Mouse (Mus musculus) midbrain, postnatal 0 days (tissue): ENCODE measurements at regions not wholly inside any gene's neighbourhood (a gene's known extent, or its start where the extent isn't known, plus 50 kb on each side); places are given as distances from the start of the nearest gene placed in this dataset.

Source experiments
- ATAC-seq: fragments of 200-750 bp; cut with Nextera tagmentation; 2 replicates; pipeline ENCODE4 v1.8.0; 2017; ENCODE audit warnings: moderate number of reproducible peaks, mild to moderate bottlenecking, moderate TSS enrichment, moderate library complexity; ENCODE audit not compliant: low FRiP score
- DNase-seq: peaks from one replicate; pipeline ENCODE4 v3.0.0-alpha.2; 2015; ENCODE audit warnings: low spot score
- H3K27ac ChIP-seq: fragments of 300-500 bp; sonication (generic); 2 replicates; pipeline ENCODE4 v1.5.1; 2014; ENCODE audit warnings: low read depth, mild to moderate bottlenecking, low read length, mixed read lengths
- H3K27me3 ChIP-seq: fragments of 300-500 bp; sonication (generic); 2 replicates; pipeline ENCODE4 v1.6.1; 2014; ENCODE audit warnings: low read length, control low read depth, mixed read lengths; ENCODE audit not compliant: insufficient read depth
- H3K36me3 ChIP-seq: fragments of 300-500 bp; sonication (generic); 2 replicates; pipeline ENCODE4 v1.6.1; 2014; ENCODE audit warnings: low read length, control low read depth, mixed read lengths; ENCODE audit not compliant: insufficient read depth
- H3K4me1 ChIP-seq: fragments of 300-500 bp; sonication (generic); 2 replicates; pipeline ENCODE4 v1.6.1; 2014; ENCODE audit warnings: mild to moderate bottlenecking, control low read depth, antibody characterized with exemption, low read length, mixed read lengths; ENCODE audit not compliant: insufficient read depth
- H3K4me2 ChIP-seq: fragments of 300-500 bp; sonication (generic); 2 replicates; pipeline ENCODE4 v1.6.1; 2014; ENCODE audit warnings: low read depth, mild to moderate bottlenecking, low read length, mixed read lengths; ENCODE audit not compliant: poor library complexity, severe bottlenecking
- H3K4me3 ChIP-seq: fragments of 300-500 bp; sonication (generic); 2 replicates; pipeline ENCODE4 v1.5.1; 2014; ENCODE audit warnings: low read depth, mild to moderate bottlenecking, low read length, moderate library complexity
- H3K9ac ChIP-seq: fragments of 300-500 bp; sonication (generic); replicated peaks from 2 replicates; pipeline ENCODE4 v1.6.1; 2014; ENCODE audit warnings: mild to moderate bottlenecking, low read length, moderate library complexity, mixed read lengths; ENCODE audit not compliant: poor library complexity, severe bottlenecking
- H3K9me3 ChIP-seq: fragments of 300-500 bp; sonication (generic); 2 replicates; pipeline ENCODE4 v1.6.1; 2016; ENCODE audit warnings: low read length, control low read depth
- CTCF ChIP-seq: IDR thresholded peaks from 2 replicates; pipeline ENCODE4 v1.5.1; 2016; ENCODE audit warnings: antibody characterized with exemption, mild to moderate bottlenecking
- WGBS: fragments of 180-500 bp; shearing (Covaris S2); extraction: QIAGEN DNeasy Blood & Tissue Kit; methylation state at CpG from one replicate; pipeline ENCODE4 v1.1.7; 2014; 5-methylcytosine and 5-hydroxymethylcytosine counted together

GRCm38 (mm10) chr11:19332274-19332673, 313.5 kb upstream of the Meis1 start:
- Histone ChIP-seq H3K4me3 (no peak overlapping the region), H3K27ac (no peak overlapping the region), H3K4me2 (no peak overlapping the region), H3K9me3 (no peaks in the 10 kb centered on the region), H3K36me3 (no peaks in the 10 kb centered on the region), H3K9ac (no peak overlapping the region), H3K27me3 (no peaks in the 10 kb centered on the region), H3K4me1 (no peaks in the 10 kb centered on the region)
- no peak for DNase-seq
- no peak for ATAC-seq
- no peak for TF ChIP-seq CTCF

GRCm38 (mm10) chr11:19332727-19333126, 313.9 kb upstream of the Meis1 start:
- WGBS, result 55% methylated on average over 1 of the region's 1 CpGs
- no peak for ATAC-seq
- DNase-seq, result no peak
- H3K9ac ChIP-seq, result no peak overlapping the region
- H3K4me2 ChIP-seq, result no peak overlapping the region
- H3K36me3 ChIP-seq, result no peaks in the 10 kb centered on the region
- no peaks in the 10 kb centered on the region for H3K4me1 ChIP-seq
- no peaks in the 10 kb centered on the region for H3K27me3 ChIP-seq
- H3K4me3 ChIP-seq, result no peak overlapping the region
- H3K9me3 ChIP-seq, result no peaks in the 10 kb centered on the region
- H3K27ac ChIP-seq, result no peak overlapping the region
- no peak for TF ChIP-seq CTCF

- H3K4me1 ChIP-seq, result no peaks in the 10 kb centered on the region
- TF ChIP-seq CTCF, result no peak
- no peak for ATAC-seq
- 98% methylated on average over 1 of the region's 1 CpGs for WGBS
- DNase-seq, result no peak
- no peak overlapping the region for H3K4me2 ChIP-seq
- no peaks in the 10 kb centered on the region for H3K9me3 ChIP-seq
- H3K27ac ChIP-seq, result no peak overlapping the region
- H3K9ac ChIP-seq, result no peak overlapping the region
- H3K4me3 ChIP-seq, result no peak overlapping the region
- no peaks in the 10 kb centered on the region for H3K27me3 ChIP-seq
- no peaks in the 10 kb centered on the region for H3K36me3 ChIP-seq
Measured at GRCm38 (mm10) chr11:19333908-19334487, 315.2 kb upstream of the Meis1 start.

GRCm38 (mm10) chr11:19335384-19335783, 316.6 kb upstream of the Meis1 start:
- H3K27me3 ChIP-seq, result no peaks in the 10 kb centered on the region
- no peaks in the 10 kb centered on the region for H3K4me1 ChIP-seq
- H3K9me3 ChIP-seq, result no peaks in the 10 kb centered on the region
- H3K9ac ChIP-seq, result no peak overlapping the region
- ATAC-seq, result no peak
- no peaks in the 10 kb centered on the region for H3K36me3 ChIP-seq
- no peak overlapping the region for H3K27ac ChIP-seq
- TF ChIP-seq CTCF, result no peak
- H3K4me3 ChIP-seq, result no peak overlapping the region
- 91% methylated on average over 3 of the region's 3 CpGs for WGBS
- no peak for DNase-seq
- H3K4me2 ChIP-seq, result no peak overlapping the region

- no peak for DNase-seq
- Histone ChIP-seq H3K36me3 (no peaks in the 10 kb centered on the region), H3K27ac (no peak overlapping the region), H3K9ac (no peak overlapping the region), H3K9me3 (no peaks in the 10 kb centered on the region), H3K4me3 (no peak overlapping the region), H3K27me3 (no peaks in the 10 kb centered on the region), H3K4me2 (no peak overlapping the region), H3K4me1 (no peaks in the 10 kb centered on the region)
- no peak for ATAC-seq
- TF ChIP-seq CTCF, result no peak
- WGBS, result 98% methylated on average over 7 of the region's 7 CpGs
Measured at GRCm38 (mm10) chr11:19339721-19340317, 321.0 kb upstream of the Meis1 start.

- Histone ChIP-seq H3K4me3 (no peak overlapping the region), H3K27ac (no peak overlapping the region), H3K4me1 (no peaks in the 10 kb centered on the region), H3K9ac (no peak overlapping the region), H3K36me3 (no peaks in the 10 kb centered on the region), H3K27me3 (no peaks in the 10 kb centered on the region), H3K4me2 (no peak overlapping the region), H3K9me3 (no peaks in the 10 kb centered on the region)
- DNase-seq (no peak), ATAC-seq (no peak)
- TF ChIP-seq CTCF, result no peak
- 84% methylated on average over 5 of the region's 5 CpGs for WGBS
Measured at GRCm38 (mm10) chr11:19340889-19341288, 322.1 kb upstream of the Meis1 start.
